Mouse (Mus musculus) testis, postnatal 10 days (tissue): ENCODE results near the gene Pcsk5.

ENCODE experiments used
- DNase-seq: peaks from one replicate; pipeline ENCODE4 v3.0.0; 2021; ENCODE audit warnings: low spot score

Pcsk5 gene

DNA sequence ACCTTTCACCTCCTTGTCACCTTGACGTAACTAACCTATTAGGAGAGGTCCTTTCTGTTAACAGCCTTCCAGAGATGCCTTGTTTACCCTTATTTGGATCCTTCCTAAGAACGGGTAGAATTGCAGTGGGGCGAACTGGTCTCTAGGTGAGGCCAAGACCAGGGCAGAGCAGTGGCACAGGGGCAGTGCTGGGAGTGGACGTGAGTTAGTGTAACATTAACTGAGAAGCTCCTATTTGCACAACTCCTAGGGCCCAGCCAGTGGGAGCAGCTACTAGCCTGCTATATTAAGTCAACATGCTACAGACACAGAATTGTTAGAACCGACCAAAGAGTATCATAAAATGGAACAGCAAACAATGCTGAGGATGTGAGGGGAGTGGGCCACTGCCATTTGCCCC, 30.8 kb downstream of the Pcsk5 start:
- DNase-seq, result no peak

DNA sequence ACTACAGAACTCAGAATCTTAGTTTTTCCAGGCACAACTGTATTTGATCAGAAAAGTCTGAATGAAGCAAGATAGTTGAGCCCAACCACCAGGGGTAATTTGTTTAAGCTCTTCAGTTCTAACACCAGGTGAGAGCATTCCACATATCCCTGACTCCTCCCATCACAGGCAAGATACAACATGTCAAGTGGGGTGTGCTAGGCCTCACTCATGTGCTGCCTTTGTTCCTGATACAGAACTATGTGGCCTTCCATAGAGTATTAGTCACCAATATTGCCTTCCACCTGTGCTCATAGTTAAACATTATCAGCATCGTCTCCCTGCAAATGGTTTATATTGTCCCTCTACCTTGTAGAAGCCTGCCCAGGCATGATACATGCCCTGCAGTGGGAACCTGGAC, 36.6 kb downstream of the Pcsk5 start:
- DNase-seq, result no peak

- DNase-seq, result no peak
Observed at GRCm38 (mm10) chr19:17799419-17800185, 37.8 kb downstream of the Pcsk5 start.

GRCm38 (mm10) chr19:17793457-17793856, 44.0 kb downstream of the Pcsk5 start:
- no peak for DNase-seq

DNA sequence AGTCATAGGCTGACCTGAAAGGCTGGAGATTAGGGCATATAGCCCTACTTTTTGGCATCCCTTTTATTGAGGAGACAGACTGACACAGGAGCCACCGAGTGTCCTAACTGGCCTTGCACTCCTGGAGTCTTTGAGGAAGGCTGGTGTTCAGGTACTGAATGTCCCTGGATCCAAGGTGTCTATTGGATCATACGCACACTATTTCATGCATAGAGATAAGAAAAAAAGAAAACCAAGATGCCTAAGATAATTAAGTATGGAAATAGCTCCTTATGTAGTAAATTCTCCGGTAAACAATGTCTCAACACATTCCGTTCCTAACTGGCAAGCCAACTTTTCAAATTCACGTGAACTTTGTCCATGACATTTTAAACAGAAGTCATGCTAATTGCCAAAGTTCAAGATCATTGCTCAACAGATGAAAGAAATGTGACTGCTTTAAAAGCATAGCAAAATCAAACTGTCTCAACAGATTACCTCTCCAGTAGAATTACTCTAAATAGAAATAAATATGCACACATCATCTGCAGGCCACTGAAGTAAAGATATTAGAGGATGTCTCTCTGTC, 45.9 kb downstream of the Pcsk5 start:
- no peak for DNase-seq

DNA sequence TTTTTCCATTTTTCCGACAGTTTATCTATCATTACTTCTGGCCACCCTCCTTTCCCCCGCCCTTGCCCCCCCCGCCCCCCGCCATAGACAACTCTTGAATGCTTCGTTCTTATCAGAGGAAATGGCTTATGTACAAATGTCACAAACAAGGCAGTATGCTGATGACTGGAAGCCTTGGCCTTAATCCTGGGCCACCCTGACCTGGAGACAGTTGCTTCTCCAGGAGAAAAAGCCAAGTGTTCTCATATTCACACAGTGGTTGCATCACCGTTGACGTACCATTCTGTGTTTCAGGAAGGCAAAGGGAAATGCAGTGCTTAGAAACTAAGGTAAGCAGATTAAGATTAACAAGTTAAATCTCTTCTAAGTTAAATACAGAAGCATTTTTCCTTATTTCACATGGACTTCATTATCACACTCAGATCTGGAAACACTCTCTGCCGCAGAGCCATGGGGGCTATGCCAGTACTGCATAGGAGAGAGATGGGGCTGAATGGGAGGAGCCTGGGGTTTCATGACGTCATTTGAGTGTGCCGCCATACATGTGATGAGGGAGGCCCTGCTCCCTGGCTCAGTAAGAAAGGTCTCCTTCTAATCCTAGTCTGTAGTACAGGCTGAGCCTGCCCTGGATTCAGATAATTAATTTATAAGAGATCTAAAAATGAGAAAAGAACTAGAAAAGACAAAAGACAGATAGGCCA, 48.7 kb downstream of the Pcsk5 start:
- no peak for DNase-seq

GRCm38 (mm10) chr19:17786744-17787143, 50.7 kb downstream of the Pcsk5 start:
- DNase-seq, result no peak

DNA sequence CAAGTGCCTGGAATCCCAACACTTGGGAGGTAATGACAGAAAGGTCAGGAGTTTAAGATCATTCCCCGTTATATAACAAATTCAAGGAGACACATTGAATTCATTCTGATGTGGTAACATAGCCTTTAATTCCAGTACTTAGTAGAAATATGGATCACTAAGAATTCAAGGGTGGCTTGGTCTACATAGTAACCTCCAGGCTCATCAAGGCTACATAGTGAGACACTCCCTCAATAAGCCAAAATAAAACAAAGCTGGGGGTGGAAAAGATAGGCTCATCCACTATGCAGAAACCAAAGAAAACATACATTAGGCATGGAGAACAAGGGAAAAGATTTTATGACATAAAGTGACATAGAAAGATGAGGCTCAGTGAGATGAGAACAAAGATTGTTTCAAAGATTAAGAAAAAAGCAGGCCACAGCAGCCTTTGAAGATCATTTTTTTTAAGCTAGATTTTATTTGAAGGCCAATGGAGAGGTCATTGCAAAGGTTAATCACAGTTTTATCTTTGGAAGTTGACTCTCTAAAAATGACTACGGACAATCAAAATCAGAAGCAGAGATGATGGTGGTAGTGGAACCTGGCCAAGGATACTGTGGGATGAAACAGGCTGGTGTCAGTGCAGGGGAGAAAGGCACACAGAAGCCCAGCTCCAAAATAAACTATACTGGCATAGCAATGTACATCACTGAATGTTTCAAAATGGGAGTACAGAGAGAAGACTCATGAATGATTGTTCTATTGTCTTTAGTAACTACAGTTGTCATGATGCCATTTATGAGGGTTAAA, 52.8 kb downstream of the Pcsk5 start:
- DNase-seq, result no peak

- no peak for DNase-seq
Observed at GRCm38 (mm10) chr19:17783231-17783630, 54.2 kb downstream of the Pcsk5 start.

DNA sequence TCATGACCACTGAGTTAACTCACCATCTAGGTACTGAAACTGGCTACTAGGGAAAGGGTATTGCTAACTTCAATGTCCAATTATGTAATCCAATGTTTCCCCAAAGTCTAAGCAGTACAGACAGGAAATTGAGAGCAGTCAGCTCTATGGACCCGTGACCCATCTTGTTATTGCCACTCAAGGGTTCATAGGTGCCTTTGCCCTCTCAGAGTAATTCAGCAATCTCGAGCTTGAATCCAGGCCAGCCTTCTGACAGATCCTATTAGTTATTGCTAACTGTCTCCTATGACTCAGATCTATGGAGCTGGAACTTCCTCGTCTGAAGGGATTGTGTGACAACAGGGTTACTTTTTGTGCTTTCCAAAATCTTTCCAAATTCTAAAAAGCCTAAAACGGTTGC, 56.1 kb downstream of the Pcsk5 start:
- DNase-seq, result no peak

DNA sequence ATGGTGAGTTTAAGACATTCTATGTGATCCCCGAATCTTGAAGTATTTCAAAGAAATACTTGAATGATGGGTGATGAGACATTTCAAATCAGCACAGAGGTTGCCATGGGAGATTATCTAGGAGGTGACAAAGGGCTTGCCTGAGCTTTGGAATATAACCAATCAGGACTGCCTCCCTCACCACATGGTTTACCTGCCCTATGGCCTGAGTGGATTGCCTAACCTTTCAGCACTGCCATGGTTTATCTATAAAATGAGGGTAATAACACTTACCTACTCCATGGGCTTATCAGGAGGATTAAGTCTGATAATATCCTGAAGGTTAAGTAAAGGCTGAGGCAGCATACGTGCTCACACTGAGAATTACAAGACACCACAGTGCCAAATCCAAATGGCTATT, 61.5 kb downstream of the Pcsk5 start:
- DNase-seq, result no peak

DNA sequence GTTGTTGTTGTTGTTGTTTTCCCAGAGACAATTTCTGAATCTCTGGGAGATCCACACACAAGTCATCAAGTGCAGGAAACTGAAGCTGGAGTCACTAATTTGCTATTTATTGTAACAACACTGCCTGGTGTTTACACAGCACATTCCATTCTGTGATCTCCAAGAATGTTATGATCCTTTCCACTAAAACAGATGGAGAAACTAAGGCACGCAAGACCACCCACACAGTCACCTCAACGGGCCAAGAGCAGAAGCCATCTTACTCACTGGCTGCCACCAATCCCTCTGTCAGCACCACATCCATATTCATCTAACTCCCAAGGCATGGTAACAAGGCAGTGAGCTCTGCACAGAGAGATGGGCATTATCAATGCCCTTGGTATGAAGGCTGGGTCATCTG, 62.3 kb downstream of the Pcsk5 start:
- no peak for DNase-seq

DNA sequence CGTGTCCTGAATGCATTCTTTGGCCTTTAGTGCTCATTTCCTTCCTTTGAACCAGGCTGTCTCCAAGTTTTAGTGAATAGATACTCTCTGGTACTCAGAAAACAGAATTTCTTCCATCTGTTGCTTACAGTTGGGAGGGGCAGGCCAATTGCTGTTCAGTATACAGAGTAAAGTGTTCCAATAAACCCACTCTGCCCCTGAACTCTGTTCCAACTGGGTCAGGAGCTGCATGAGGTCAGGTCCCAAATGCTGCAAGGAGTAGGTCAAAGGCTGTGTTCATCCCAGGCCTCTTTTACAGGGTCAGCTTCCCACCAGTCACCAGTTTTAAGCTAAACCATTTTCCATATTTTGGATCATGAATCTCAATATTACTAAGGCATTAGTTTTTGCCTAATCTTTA, 63.4 kb downstream of the Pcsk5 start:
- DNase-seq, result no peak

- no peak for DNase-seq
Observed at GRCm38 (mm10) chr19:17769610-17770399, 67.6 kb downstream of the Pcsk5 start.

GRCm38 (mm10) chr19:17765001-17765400, 72.4 kb downstream of the Pcsk5 start:
- DNase-seq, result no peak

DNA sequence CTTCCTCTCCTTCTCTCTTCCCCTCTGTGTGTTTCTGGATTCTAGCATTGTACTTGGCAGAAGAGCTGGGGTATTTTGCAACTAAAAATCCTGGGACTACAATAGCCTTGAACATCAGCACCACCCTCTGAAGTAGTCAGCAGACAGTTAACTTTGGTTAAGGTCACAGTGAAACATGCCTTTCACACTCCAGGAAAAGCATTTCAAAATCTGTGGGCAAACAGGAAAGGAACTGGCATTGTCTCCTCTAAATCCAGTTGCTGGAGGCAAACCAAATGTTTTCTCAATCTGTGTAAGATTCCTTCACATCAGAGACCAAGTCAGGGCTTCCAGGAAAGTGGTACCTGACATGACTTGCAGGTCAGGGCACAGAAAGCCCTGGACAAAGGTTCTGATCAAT, 74.7 kb downstream of the Pcsk5 start:
- DNase-seq, result no peak

DNA sequence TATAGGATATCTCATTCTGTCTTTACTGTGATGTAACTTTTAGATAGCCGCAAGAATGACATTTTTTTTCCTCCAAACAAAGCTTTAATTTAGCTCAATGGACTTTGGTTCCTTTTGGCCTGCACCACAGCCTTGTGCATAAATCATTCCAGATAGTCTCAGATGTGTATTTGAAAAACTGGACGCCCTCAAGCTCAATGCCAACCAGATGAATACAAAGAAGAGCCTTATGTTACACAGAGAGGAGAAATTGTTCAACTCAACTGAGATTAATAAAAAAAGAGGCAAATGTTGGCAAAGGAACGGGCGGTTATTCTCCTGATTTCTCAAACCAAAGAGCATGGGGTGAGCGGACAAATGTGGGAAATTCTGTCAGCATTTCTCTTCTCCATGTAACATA, 75.8 kb downstream of the Pcsk5 start:
- DNase-seq, result no peak

DNA sequence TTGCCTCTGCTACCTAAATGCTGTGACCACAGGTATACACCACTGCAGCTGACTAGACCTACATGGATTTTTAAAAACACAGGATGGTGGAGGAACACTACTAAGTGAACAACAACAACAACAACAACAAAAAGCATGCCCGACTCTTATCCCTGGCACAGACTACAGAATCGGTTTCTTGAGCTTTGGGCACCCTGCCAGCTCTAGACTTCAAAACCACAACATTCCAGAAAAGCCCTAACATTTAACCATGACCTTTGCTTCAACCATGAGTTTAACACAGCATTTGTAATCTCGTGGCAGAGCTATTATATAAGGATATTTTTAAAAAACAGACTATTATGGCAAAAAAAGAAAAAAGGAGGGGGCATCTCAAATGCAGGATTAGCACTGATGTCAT, 84.6 kb downstream of the Pcsk5 start:
- no peak for DNase-seq

DNA sequence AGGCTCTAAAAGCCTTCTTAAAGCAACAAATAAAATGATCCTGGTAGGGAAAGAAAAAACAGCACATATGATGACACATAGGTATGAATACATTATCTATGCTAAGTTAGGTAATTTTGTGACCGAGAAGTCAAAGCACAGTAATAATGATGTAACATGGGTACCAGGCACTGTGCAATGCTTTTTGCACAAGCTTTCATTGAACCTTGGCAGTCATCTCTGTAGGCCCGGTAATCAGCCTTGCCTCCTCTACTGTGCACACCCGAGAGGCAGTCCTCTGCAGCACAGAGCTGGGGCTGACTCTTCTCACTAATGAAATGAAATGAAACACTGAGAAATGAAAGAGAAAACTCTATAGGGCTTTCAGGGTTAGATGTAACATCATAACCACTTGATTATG, 89.1 kb downstream of the Pcsk5 start:
- no peak for DNase-seq

- DNase-seq, result no peak
Observed at GRCm38 (mm10) chr19:17745380-17745779, 92.1 kb downstream of the Pcsk5 start.

DNA sequence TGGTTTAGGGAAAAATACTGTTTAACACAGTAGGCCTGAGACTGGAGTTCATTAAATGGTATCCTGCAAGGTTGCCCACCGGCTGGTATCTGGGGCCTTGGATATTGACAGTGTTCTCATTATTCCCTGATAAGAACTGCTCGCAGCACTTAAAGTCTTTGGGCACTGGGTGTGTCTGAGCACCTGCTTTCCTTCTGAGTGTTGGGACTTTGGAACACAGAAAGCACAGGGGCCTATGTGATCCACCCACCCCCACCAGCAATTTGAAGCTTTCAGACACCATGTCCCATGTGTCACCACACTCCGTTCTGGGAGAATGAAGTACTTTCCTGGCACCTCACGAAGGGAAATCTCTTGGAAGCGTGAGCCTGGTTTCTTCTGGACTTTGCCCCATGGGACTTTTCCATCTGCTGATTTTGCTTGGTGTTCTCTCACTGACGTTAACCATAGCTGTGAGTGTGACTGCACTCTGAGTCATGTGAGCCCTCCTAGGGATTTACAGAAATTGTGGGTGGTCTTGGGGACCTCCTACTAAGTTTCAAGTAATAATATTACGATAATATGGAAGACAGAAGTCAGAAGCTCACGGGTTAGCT, 92.9 kb downstream of the Pcsk5 start:
- no peak for DNase-seq
